8 mouse cellular contexts compared by ENCODE assay signal in genomic region chr3:95818026-95818511, GRCm38 (mm10). TPM values are rescaled to one million over a fixed set of nuclear protein-coding genes. Genes with fewer than 3 reads are reported as not detected.
DNase-seq lines count a peak whose midpoint lies in the region; ATAC-seq and TF ChIP-seq lines count a peak whose summit lies in the region.

No protein-coding gene starts in this region.

- no peak for TF ChIP-seq POLR2A in myocyte (IDR thresholded peaks at IDR 0.05; ENCODE audit: insufficient read length, low read depth)

- peaks cover 5% of the 10 kb centered on the region for H3K4me1 ChIP-seq in intestine, embryonic 14.5 days (replicated peaks; ENCODE audit: control insufficient read depth, insufficient read depth, low read length)

- H3K27me3 ChIP-seq in intestine, embryonic 14.5 days (replicated peaks; ENCODE audit: control insufficient read depth, insufficient read depth, low read length): no peaks in the 10 kb centered on the region
- H3K27me3 ChIP-seq in myocyte (ENCODE audit: control insufficient read depth, insufficient read depth, insufficient read length): no peaks in the 10 kb centered on the region

- H3K36me3 ChIP-seq in intestine, embryonic 14.5 days (ENCODE audit: control insufficient read depth, insufficient read depth, low read length): no peaks in the 10 kb centered on the region
- H3K36me3 ChIP-seq in myocyte (ENCODE audit: control insufficient read depth, insufficient read depth): no peaks in the 10 kb centered on the region

- H3K79me2 ChIP-seq in myocyte (ENCODE audit: control insufficient read depth, insufficient read depth): peaks cover 54% of the 10 kb centered on the region

- H3K27ac ChIP-seq in intestine, embryonic 14.5 days (ENCODE audit: low read depth): peak overlapping the region; percentile 99

- H3ac ChIP-seq in myocyte (ENCODE audit: control insufficient read depth, insufficient read length): peak overlapping the region; percentile 82

- peak; percentile 28 to 31 for DNase-seq in thymus, postnatal 10 days (ENCODE audit: low spot score in 2 of 2)
- DNase-seq in thymus, postnatal 0 days (ENCODE audit: low spot score): no peak
- peak; percentile 73 to 74 for DNase-seq in cerebellum, postnatal 14 days
- DNase-seq in gastrocnemius, postnatal 14 days: peak; percentile 16
- DNase-seq in intestine, embryonic 14.5 days (ENCODE audit: low spot score): peak; percentile 86
- peak; percentile 54 for DNase-seq in liver
- peak; percentile 47 for DNase-seq in urinary bladder, adult 2 months (ENCODE audit: low spot score)

- intact Hi-C loops in gastrocnemius, postnatal 14 days (cut with DNase I; ENCODE audit: low total_unique reads): no loop called here

- peak overlapping the region; percentile 69 for H3K4me2 ChIP-seq in intestine, embryonic 14.5 days (ENCODE audit: low read length)
- H3K4me2 ChIP-seq in myocyte (ENCODE audit: low read depth): peak overlapping the region; percentile 68

- WGBS in intestine, embryonic 14.5 days: under 1% methylated on average over 21 of the region's 21 CpGs

- peak overlapping the region; percentile 96 for H3K9ac ChIP-seq in intestine, embryonic 14.5 days (ENCODE audit: low read length)

- no peaks in the 10 kb centered on the region for H3K9me3 ChIP-seq in intestine, embryonic 14.5 days (ENCODE audit: control insufficient read depth, low read length)

- peak; percentile 4; the same call in 1 of the 2 replicates for ATAC-seq in intestine, embryonic 14.5 days (replicated peaks; ENCODE audit: low FRiP score, low TSS enrichment, low read depth)

- peak overlapping the region; percentile 76 for H3K4me3 ChIP-seq in intestine, embryonic 14.5 days (ENCODE audit: low read depth, low read length)
- peak overlapping the region; percentile 99 for H3K4me3 ChIP-seq in myocyte

TF ChIP-seq in myocyte, 11 proteins besides CTCF, POLR2A, EP300 and RAD21:
- TF ChIP-seq USF1 (IDR thresholded peaks at IDR 0.05; ENCODE audit: low read depth): no peak
- TF ChIP-seq REST (IDR thresholded peaks at IDR 0.05; ENCODE audit: insufficient read depth, insufficient read length): no peak
- no peak for TF ChIP-seq CEBPB (IDR thresholded peaks at IDR 0.05; ENCODE audit: insufficient read depth, poor library complexity, severe bottlenecking)
- TF ChIP-seq TCF12 (IDR thresholded peaks at IDR 0.05; ENCODE audit: insufficient read depth, poor library complexity, severe bottlenecking): no peak

RNA-seq across cellular contexts. Expression of gene Rprd2, which starts 0.6 kb away (rescaled TPM):
- 16.2 and 18.8 TPM in 2 replicates for polyA plus RNA-seq in thymus, postnatal 0 days (2015; fragmentation: Nextera tagmentation; extraction: Ambion mirVana)
- 10 to 100 TPM; 29.0 to 29.3 TPM for total RNA-seq in gastrocnemius, postnatal 14 days (2021)
- polyA plus RNA-seq in intestine, embryonic 14.5 days (2014; fragmentation: Nextera tagmentation; extraction: Ambion mirVana): 19.8 and 21.2 TPM in 2 replicates
- 8.5 TPM for polyA plus RNA-seq in myocyte (2012; fragmentation: generic; extraction: Trizol)
- 17.7 and 20.2 TPM in 2 replicates for polyA plus RNA-seq in urinary bladder, adult 2 months (2012; rRNA removed)

RNA-seq across cellular contexts. Expression of gene Prpf3, which starts 37.6 kb away (rescaled TPM):
- 46.9 and 49.3 TPM in 2 replicates for polyA plus RNA-seq in thymus, postnatal 0 days (2015; fragmentation: Nextera tagmentation; extraction: Ambion mirVana)
- total RNA-seq in gastrocnemius, postnatal 14 days (2021): 10 to 100 TPM; 12.2 to 13.9 TPM
- 50.3 and 54.0 TPM in 2 replicates for polyA plus RNA-seq in intestine, embryonic 14.5 days (2014; fragmentation: Nextera tagmentation; extraction: Ambion mirVana)
- polyA plus RNA-seq in myocyte (2012; fragmentation: generic; extraction: Trizol): 17.8 TPM
- 26.6 and 29.7 TPM in 2 replicates for polyA plus RNA-seq in urinary bladder, adult 2 months (2012; rRNA removed)

RNA-seq across cellular contexts. Expression of gene Mrps21, which starts 53.2 kb away (rescaled TPM):
- 372 and 418 TPM in 2 replicates for polyA plus RNA-seq in thymus, postnatal 0 days (2015; fragmentation: Nextera tagmentation; extraction: Ambion mirVana)
- total RNA-seq in gastrocnemius, postnatal 14 days (2021): 100 to 1,000 TPM; 262 to 274 TPM
- polyA plus RNA-seq in intestine, embryonic 14.5 days (2014; fragmentation: Nextera tagmentation; extraction: Ambion mirVana): 342 and 343 TPM in 2 replicates
- 400 TPM for polyA plus RNA-seq in myocyte (2012; fragmentation: generic; extraction: Trizol)
- polyA plus RNA-seq in urinary bladder, adult 2 months (2012; rRNA removed): 245 and 291 TPM in 2 replicates

RNA-seq across cellular contexts. Expression of gene Tars2, which starts 58.1 kb away (rescaled TPM):
- polyA plus RNA-seq in thymus, postnatal 0 days (2015; fragmentation: Nextera tagmentation; extraction: Ambion mirVana): 43.1 and 47.8 TPM in 2 replicates
- total RNA-seq in gastrocnemius, postnatal 14 days (2021): 10 to 100 TPM; 29.0 to 29.6 TPM
- 55.4 and 55.8 TPM in 2 replicates for polyA plus RNA-seq in intestine, embryonic 14.5 days (2014; fragmentation: Nextera tagmentation; extraction: Ambion mirVana)
- 34.3 TPM for polyA plus RNA-seq in myocyte (2012; fragmentation: generic; extraction: Trizol)
- polyA plus RNA-seq in urinary bladder, adult 2 months (2012; rRNA removed): 32.5 and 37.6 TPM in 2 replicates
